ENCODE assay signal across 12 mouse cellular contexts in genomic region chr13:19718954-19719353, GRCm38 (mm10). TPM values are rescaled to one million over a fixed set of nuclear protein-coding genes. Genes with fewer than 3 reads are reported as not detected.
DNase-seq lines count a peak whose midpoint lies in the region.
"Had no signal": no experiment of that assay in that cellular context is flagged by ENCODE, and none has a peak within 500 bp of the region (broad histone marks: within the 10 kb centered on the region; RNA-seq: fewer than 3 reads in every experiment).

No protein-coding gene starts in this region.

- DNase-seq in cerebellum, postnatal 14 days = peak; percentile 17 to 19
- DNase-seq in cerebellum, adult 11-12 months = no peak
- peak; percentile 33 for DNase-seq in kidney, postnatal 14 days
- no peak for DNase-seq in kidney, adult 11 months
- DNase-seq in adipocyte (ENCODE audit: low spot score) = peak; percentile 90
- DNase-seq in heart, postnatal 4 days = peak; percentile 27
- DNase-seq in T-cell, adult 2 months (ENCODE audit: low spot score) = no peak
- no peak for DNase-seq in urinary bladder, postnatal 25 days (ENCODE audit: low spot score)

RNA-seq across cellular contexts. Expression of gene Nme8, which starts 21.4 kb away (rescaled TPM):
- under 1 TPM; 0.18 to 0.24 TPM for total RNA-seq in heart, postnatal 4 days (2021)
- total RNA-seq: gastrocnemius, postnatal 4 days; left cerebral cortex, postnatal 14 days; megakaryocyte-erythroid progenitor cell, adult 5-6 weeks; neutrophil, adult 5-6 weeks had no signal

Comparison
In these comparisons a context has a peak if more than half of its experiments do, and no peak if none do; other contexts are left out.
1. DNase-seq: peak in cerebellum, postnatal 14 days (2 of 2), kidney, postnatal 14 days (single experiment), adipocyte (single experiment) and heart, postnatal 4 days (single experiment); none in cerebellum, adult 11-12 months (single experiment), kidney, adult 11 months (single experiment), T-cell, adult 2 months (single experiment) and urinary bladder, postnatal 25 days (single experiment).